Mouse (Mus musculus): ENCODE results near the gene Slc47a1. TPM values are rescaled to one million over a fixed set of nuclear protein-coding genes. Genes with fewer than 3 reads are reported as not detected.

The Slc47a1 gene
- polyA plus RNA-seq, 1 experiment: not detected

GRCm38 (mm10) chr11:61300716-61301392 is 77.3 kb downstream of the Slc47a1 start:
- H3K4me1 ChIP-seq: peaks cover 29% of the 10 kb centered on the region
- TF ChIP-seq FLI1 (IDR thresholded peaks at IDR 0.05; ENCODE audit: low read length) (no peak), GATA1 (IDR thresholded peaks at IDR 0.05; ENCODE audit: borderline replicate concordance, low read length) (no peak)
- peaks cover 6% of the 10 kb centered on the region for H3K9me3 ChIP-seq
- peak overlapping the region; percentile 19 for H3K4me3 ChIP-seq (replicated peaks)
- peaks cover 39% of the 10 kb centered on the region for H3K27me3 ChIP-seq (replicated peaks)
- no peaks in the 10 kb centered on the region for H3K36me3 ChIP-seq (replicated peaks; ENCODE audit: low read length)

- Histone ChIP-seq H3K36me3 (replicated peaks; ENCODE audit: low read length) (no peaks in the 10 kb centered on the region), H3K4me3 (replicated peaks) (no peak overlapping the region), H3K4me1 (peaks cover 29% of the 10 kb centered on the region), H3K9me3 (no peaks in the 10 kb centered on the region; the same call in 1 of the 2 replicates), H3K27me3 (replicated peaks) (peaks cover 38% of the 10 kb centered on the region)
- TF ChIP-seq GATA1 (IDR thresholded peaks at IDR 0.05; ENCODE audit: borderline replicate concordance, low read length): no peak
- no peak for TF ChIP-seq FLI1 (IDR thresholded peaks at IDR 0.05; ENCODE audit: low read length)
These were observed 77.9 kb downstream of the Slc47a1 start for GRCm38 (mm10) chr11:61300205-61300604.

- TF ChIP-seq GATA1 (IDR thresholded peaks at IDR 0.05; ENCODE audit: borderline replicate concordance, low read length) (no peak), FLI1 (IDR thresholded peaks at IDR 0.05; ENCODE audit: low read length) (no peak)
- Histone ChIP-seq H3K36me3 (replicated peaks; ENCODE audit: low read length) (no peaks in the 10 kb centered on the region), H3K4me1 (peaks cover 25% of the 10 kb centered on the region), H3K27me3 (replicated peaks) (peaks cover 33% of the 10 kb centered on the region), H3K4me3 (replicated peaks) (no peak overlapping the region), H3K9me3 (no peaks in the 10 kb centered on the region; the same call in 1 of the 2 replicates)
These were observed 80.2 kb downstream of the Slc47a1 start for GRCm38 (mm10) chr11:61297901-61298300.

- H3K4me1 ChIP-seq: peaks cover 25% of the 10 kb centered on the region
- H3K27me3 ChIP-seq (replicated peaks): peaks cover 33% of the 10 kb centered on the region
- no peak for TF ChIP-seq GATA1 (IDR thresholded peaks at IDR 0.05; ENCODE audit: borderline replicate concordance, low read length)
- no peak for TF ChIP-seq FLI1 (IDR thresholded peaks at IDR 0.05; ENCODE audit: low read length)
- H3K36me3 ChIP-seq (replicated peaks; ENCODE audit: low read length): no peaks in the 10 kb centered on the region
- H3K9me3 ChIP-seq: no peaks in the 10 kb centered on the region; the same call in 1 of the 2 replicates
- H3K4me3 ChIP-seq (replicated peaks): no peak overlapping the region
These were observed 80.8 kb downstream of the Slc47a1 start for GRCm38 (mm10) chr11:61297326-61297725.

- TF ChIP-seq FLI1 (IDR thresholded peaks at IDR 0.05; ENCODE audit: low read length): no peak
- TF ChIP-seq GATA1 (IDR thresholded peaks at IDR 0.05; ENCODE audit: borderline replicate concordance, low read length): no peak
- Histone ChIP-seq H3K36me3 (replicated peaks; ENCODE audit: low read length) (no peaks in the 10 kb centered on the region), H3K9me3 (no peaks in the 10 kb centered on the region; the same call in 1 of the 2 replicates), H3K4me3 (replicated peaks) (no peak overlapping the region), H3K4me1 (peaks cover 18% of the 10 kb centered on the region), H3K27me3 (replicated peaks) (peaks cover 31% of the 10 kb centered on the region)
These were observed 81.6 kb downstream of the Slc47a1 start for GRCm38 (mm10) chr11:61296556-61296955.

GRCm38 (mm10) chr11:61295556-61295955 is 82.6 kb downstream of the Slc47a1 start:
- Histone ChIP-seq H3K4me3 (replicated peaks) (no peak overlapping the region), H3K9me3 (no peaks in the 10 kb centered on the region; the same call in 1 of the 2 replicates), H3K4me1 (peaks cover 9% of the 10 kb centered on the region), H3K27me3 (replicated peaks) (peaks cover 30% of the 10 kb centered on the region), H3K36me3 (replicated peaks; ENCODE audit: low read length) (no peaks in the 10 kb centered on the region)
- TF ChIP-seq FLI1 (IDR thresholded peaks at IDR 0.05; ENCODE audit: low read length) (no peak), GATA1 (IDR thresholded peaks at IDR 0.05; ENCODE audit: borderline replicate concordance, low read length) (no peak)

GRCm38 (mm10) chr11:61294431-61294830 is 83.7 kb downstream of the Slc47a1 start:
- Histone ChIP-seq H3K9me3 (no peaks in the 10 kb centered on the region; the same call in 1 of the 2 replicates), H3K4me1 (peaks cover 5% of the 10 kb centered on the region; the same call in 1 of the 2 replicates), H3K36me3 (replicated peaks; ENCODE audit: low read length) (no peaks in the 10 kb centered on the region), H3K27me3 (replicated peaks) (peaks cover 32% of the 10 kb centered on the region), H3K4me3 (replicated peaks) (no peak overlapping the region)
- TF ChIP-seq GATA1 (IDR thresholded peaks at IDR 0.05; ENCODE audit: borderline replicate concordance, low read length) (no peak), FLI1 (IDR thresholded peaks at IDR 0.05; ENCODE audit: low read length) (no peak)

Other genes with a start within 250 kb of the Slc47a1 start
- 6.4 and 11.4 TPM in 2 replicates for gene Usp22, start 203.3 kb downstream of the Slc47a1 start, polyA plus RNA-seq (2012; ENCODE audit: insufficient read depth, low replicate concordance)
- 0.35 TPM in 1 of 2 replicates, not detected in the other for gene Aldh3a1, start 170.8 kb downstream of the Slc47a1 start, polyA plus RNA-seq (2012; ENCODE audit: insufficient read depth, low replicate concordance)
- gene Aldh3a2, start 110.9 kb downstream of the Slc47a1 start, polyA plus RNA-seq (2012; ENCODE audit: insufficient read depth, low replicate concordance): 4.0 TPM in 1 of 2 replicates, not detected in the other
- not detected in 2 replicates for gene Slc47a2, start 35.5 kb downstream of the Slc47a1 start, polyA plus RNA-seq (2012; ENCODE audit: insufficient read depth, low replicate concordance)
- gene Rnf112, start 75.8 kb upstream of the Slc47a1 start, polyA plus RNA-seq (2012; ENCODE audit: insufficient read depth, low replicate concordance): not detected in 2 replicates
- not detected in 2 replicates for gene Mfap4, start 107.1 kb upstream of the Slc47a1 start, polyA plus RNA-seq (2012; ENCODE audit: insufficient read depth, low replicate concordance)
- gene Mapk7, start 116.1 kb upstream of the Slc47a1 start, polyA plus RNA-seq (2012; ENCODE audit: insufficient read depth, low replicate concordance): 20.6 and 21.5 TPM in 2 replicates
- gene B9d1, start 126.8 kb upstream of the Slc47a1 start, polyA plus RNA-seq (2012; ENCODE audit: insufficient read depth, low replicate concordance): 4.7 TPM in 1 of 2 replicates, not detected in the other
- 0.31 TPM in 1 of 2 replicates, not detected in the other for gene Epn2, start 201.3 kb upstream of the Slc47a1 start, polyA plus RNA-seq (2012; ENCODE audit: insufficient read depth, low replicate concordance)